Mouse (Mus musculus) heart, embryonic 15.5 days (tissue): ENCODE results near the gene Rasa4. TPM values are rescaled to one million over a fixed set of nuclear protein-coding genes. Genes with fewer than 3 reads are reported as not detected.
"Not testable (repeated sequence)": the region's sequence is repeated elsewhere in the genome, so short reads cannot be mapped to it uniquely, and the experiment has no call there.

Source experiments
- ATAC-seq: fragments of 200-750 bp; cut with Nextera tagmentation; replicated peaks from 2 replicates; pipeline ENCODE4 v1.8.0; 2017; ENCODE audit warnings: low read depth, moderate TSS enrichment; ENCODE audit not compliant: insufficient number of reproducible peaks, insufficient read depth, low FRiP score
- H3K27ac ChIP-seq: fragments of 300-500 bp; sonication (generic); 2 replicates; pipeline ENCODE4 v1.5.1; 2015; ENCODE audit warnings: mild to moderate bottlenecking, inconsistent platforms
- H3K27me3 ChIP-seq: fragments of 300-500 bp; sonication (generic); 2 replicates; pipeline ENCODE4 v1.6.1; 2015; ENCODE audit warnings: inconsistent platforms
- H3K36me3 ChIP-seq: fragments of 300-500 bp; sonication (generic); 2 replicates; pipeline ENCODE4 v1.6.1; 2015; ENCODE audit warnings: mild to moderate bottlenecking, inconsistent platforms
- H3K4me1 ChIP-seq: fragments of 300-500 bp; sonication (generic); replicated peaks from 2 replicates; pipeline ENCODE4 v1.6.1; 2015; ENCODE audit warnings: inconsistent platforms
- H3K4me2 ChIP-seq: fragments of 300-500 bp; sonication (generic); 2 replicates; pipeline ENCODE4 v1.6.1; 2015; ENCODE audit warnings: inconsistent platforms, mild to moderate bottlenecking, moderate library complexity
- H3K4me3 ChIP-seq: fragments of 300-500 bp; sonication (generic); 2 replicates; pipeline ENCODE4 v1.5.1; 2015; ENCODE audit warnings: mild to moderate bottlenecking, inconsistent platforms
- H3K9ac ChIP-seq: fragments of 300-500 bp; sonication (generic); 2 replicates; pipeline ENCODE4 v1.6.1; 2015; ENCODE audit warnings: mild to moderate bottlenecking, inconsistent platforms
- H3K9me3 ChIP-seq: fragments of 300-500 bp; sonication (generic); replicated peaks from 2 replicates; pipeline ENCODE4 v1.6.1; 2016; ENCODE audit warnings: inconsistent platforms
- WGBS: fragments of 180-500 bp; shearing (Covaris S2); methylation state at CpG from one replicate; pipeline ENCODE4 v1.1.7; 2015; ENCODE audit warnings: mixed read lengths; 5-methylcytosine and 5-hydroxymethylcytosine counted together
- polyA plus RNA-seq: library from polyadenylated mRNA; unstranded; fragments of >200 nt; fragmentation: Nextera tagmentation; extraction: Ambion mirVana; gene quantifications from 2 replicates; pipeline ENCODE4 v1.2.1, GENCODE M21; 2015

The Rasa4 gene
- polyA plus RNA-seq, 1 experiment from 2014 or later: 1.4 TPM

DNA sequence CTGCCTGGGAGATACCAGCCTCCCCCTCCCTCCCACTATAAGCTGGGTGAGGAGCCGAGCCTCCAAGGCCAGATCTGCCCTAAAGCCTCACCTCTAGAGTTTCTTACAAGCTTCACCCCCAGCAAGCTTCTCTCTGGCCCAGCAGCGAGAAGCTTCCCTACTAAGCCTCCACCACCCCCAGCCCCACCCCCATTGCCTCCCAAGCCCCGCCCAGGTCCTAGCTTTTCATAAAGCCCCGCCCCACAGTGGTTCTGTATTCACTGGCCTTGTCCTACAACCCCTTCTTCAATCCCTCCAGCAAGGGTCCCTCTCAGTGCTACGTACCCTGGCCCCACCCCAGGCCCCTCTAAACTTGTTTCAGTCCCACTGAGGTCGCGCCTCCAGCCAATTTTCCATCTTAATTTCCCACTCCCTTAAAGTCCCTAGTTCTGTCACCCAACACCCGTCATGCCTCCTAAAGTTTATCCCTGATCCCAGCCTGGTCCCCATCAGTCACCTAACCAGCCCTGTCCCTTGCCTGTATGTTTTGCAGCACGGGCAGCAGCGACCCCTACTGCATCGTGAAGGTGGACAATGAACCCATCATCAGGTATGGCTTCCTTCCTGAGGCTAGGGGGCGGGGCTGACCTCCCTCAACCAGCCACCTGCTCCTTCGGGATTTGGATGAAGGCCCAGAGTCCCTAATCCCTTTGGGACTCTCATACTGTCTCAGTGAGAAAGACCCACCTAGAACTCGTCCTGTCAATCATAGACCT lies 5.3 kb downstream of the Rasa4 start:
- H3K27me3 ChIP-seq: peaks cover 41% of the 10 kb centered on the region
- H3K27ac ChIP-seq: no peak overlapping the region
- H3K4me2 ChIP-seq: no peak overlapping the region
- H3K4me1 ChIP-seq: peaks cover 11% of the 10 kb centered on the region
- H3K9ac ChIP-seq: no peak overlapping the region
- no peaks in the 10 kb centered on the region for H3K36me3 ChIP-seq
- no peak for ATAC-seq
- WGBS: 22% methylated on average over 14 of the region's 14 CpGs
- H3K9me3 ChIP-seq: no peaks in the 10 kb centered on the region
- H3K4me3 ChIP-seq: no peak overlapping the region

DNA sequence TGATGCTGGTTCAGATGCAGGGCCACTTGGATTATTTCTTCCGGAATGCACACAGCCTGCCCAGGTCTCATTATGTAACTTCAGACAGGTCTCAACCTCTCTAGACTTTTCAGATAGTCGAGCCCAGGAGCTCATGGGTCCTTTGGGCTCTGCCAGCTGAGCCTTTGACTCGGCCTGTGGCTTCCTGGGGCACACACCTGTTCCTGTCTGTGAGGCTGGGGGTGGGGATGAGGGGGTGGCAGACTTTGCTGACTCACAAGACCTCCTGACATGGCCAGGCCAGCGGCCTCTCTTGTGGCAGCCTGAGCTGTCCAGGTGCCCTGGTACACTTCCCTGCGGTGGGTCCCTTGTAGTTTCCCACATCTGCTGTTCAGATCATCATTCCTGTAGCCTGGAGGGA lies 8.2 kb downstream of the Rasa4 start:
- no peaks in the 10 kb centered on the region for H3K9me3 ChIP-seq
- no peak for ATAC-seq
- H3K27me3 ChIP-seq: peaks cover 13% of the 10 kb centered on the region
- no peaks in the 10 kb centered on the region for H3K4me1 ChIP-seq
- H3K27ac ChIP-seq: no peak overlapping the region
- no peaks in the 10 kb centered on the region for H3K36me3 ChIP-seq
- no peak overlapping the region for H3K4me3 ChIP-seq
- H3K9ac ChIP-seq: no peak overlapping the region
- no peak overlapping the region for H3K4me2 ChIP-seq
- WGBS: 61% methylated on average over 5 of the region's 5 CpGs

DNA sequence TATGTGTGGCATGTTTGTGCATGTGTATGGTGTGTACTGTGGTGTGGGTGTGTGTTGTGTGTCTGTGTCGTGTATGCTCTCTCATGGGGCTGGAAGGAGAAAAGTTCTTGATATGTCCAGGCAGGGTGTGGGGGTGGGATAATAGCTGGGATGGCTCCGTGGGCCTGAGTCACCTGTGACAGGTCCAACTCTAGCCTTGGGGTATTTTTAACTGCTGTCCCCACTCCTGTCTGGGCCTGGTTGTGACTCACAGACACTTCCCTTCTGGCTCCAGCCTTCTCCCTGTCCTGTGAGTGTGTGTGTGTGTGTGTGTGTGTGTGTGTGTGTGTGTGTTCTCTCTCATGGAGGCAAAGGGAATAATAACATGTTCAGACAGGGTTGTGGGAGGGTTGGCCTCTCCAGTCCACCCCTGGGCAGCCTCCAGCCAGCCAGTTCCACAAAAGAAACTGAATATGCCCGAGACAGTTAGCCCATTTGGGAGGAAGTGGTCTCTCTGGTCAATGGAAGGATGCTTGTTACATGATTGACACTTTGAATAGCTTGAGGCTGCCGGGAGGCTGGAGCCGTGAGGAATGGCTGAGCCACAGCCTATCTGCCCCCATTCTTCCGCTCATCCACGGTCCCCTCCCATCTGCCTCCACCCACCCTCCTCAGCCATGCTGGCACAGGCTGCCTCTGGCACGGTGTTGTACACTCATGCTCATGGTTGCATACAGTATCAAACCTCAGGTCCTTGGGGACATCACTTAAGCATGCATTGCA lies 10.7 kb downstream of the Rasa4 start:
- no peaks in the 10 kb centered on the region for H3K36me3 ChIP-seq
- no peaks in the 10 kb centered on the region for H3K9me3 ChIP-seq
- H3K9ac ChIP-seq: no peak overlapping the region
- ATAC-seq: no peak
- H3K4me1 ChIP-seq: no peaks in the 10 kb centered on the region
- peaks cover 5% of the 10 kb centered on the region; the same call in 1 of the 2 replicates for H3K27me3 ChIP-seq
- H3K4me3 ChIP-seq: no peak overlapping the region
- 49% methylated on average over 8 of the region's 8 CpGs for WGBS
- no peak overlapping the region for H3K4me2 ChIP-seq
- no peak overlapping the region for H3K27ac ChIP-seq

DNA sequence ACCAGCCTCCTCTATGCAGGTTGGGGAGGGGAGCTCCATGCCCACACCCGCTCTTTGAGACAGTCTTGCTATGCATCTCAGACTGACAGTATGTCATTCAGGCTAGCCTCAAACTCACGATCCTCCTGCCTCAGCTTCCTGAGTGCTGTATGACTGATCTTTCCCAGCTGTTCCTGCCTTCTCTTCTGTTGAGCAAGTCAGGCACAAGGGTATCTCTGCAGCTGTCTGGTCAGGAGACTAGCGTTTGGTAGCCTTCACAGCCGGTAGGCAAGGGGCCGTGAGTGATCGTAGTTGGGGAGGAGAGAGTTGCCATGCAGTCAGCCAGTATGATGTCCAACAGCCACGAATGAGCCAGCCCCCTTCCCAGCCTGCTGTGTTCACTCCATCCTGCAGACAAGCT lies 11.4 kb downstream of the Rasa4 start:
- H3K4me2 ChIP-seq: no peak overlapping the region
- no peaks in the 10 kb centered on the region for H3K9me3 ChIP-seq
- H3K27ac ChIP-seq: no peak overlapping the region
- H3K4me3 ChIP-seq: no peak overlapping the region
- WGBS: 65% methylated on average over 7 of the region's 7 CpGs
- H3K36me3 ChIP-seq: no peaks in the 10 kb centered on the region
- no peak for ATAC-seq
- H3K9ac ChIP-seq: no peak overlapping the region
- H3K27me3 ChIP-seq: peaks cover 5% of the 10 kb centered on the region; the same call in 1 of the 2 replicates
- no peaks in the 10 kb centered on the region for H3K4me1 ChIP-seq

DNA sequence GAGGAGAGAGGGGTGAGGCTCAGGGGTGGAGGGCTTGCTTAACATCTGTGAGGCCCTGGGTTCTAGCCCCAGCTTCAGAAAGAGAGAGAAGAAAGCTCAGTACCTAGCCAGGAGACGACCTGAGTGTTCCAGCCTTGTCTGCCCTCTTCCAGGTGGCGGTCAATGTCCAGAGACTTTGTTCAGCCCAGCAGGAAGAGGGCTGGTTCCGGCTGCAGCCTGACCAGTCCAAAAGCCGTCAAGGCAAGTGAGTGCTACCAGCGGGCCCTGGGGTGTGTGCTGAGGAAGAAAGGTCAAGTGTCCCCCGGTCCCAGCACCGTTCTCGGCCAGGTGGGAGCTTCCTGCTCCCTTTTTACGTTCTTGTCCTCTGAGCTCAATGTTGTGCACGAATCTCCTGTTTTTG lies 14.8 kb downstream of the Rasa4 start:
- Histone ChIP-seq H3K27ac (no peak overlapping the region), H3K4me2 (no peak overlapping the region), H3K4me1 (peaks cover 9% of the 10 kb centered on the region), H3K36me3 (no peaks in the 10 kb centered on the region), H3K27me3 (peaks cover 28% of the 10 kb centered on the region), H3K9me3 (no peaks in the 10 kb centered on the region), H3K4me3 (no peak overlapping the region), H3K9ac (no peak overlapping the region)
- 73% methylated on average over 10 of the region's 10 CpGs for WGBS
- ATAC-seq: no peak

DNA sequence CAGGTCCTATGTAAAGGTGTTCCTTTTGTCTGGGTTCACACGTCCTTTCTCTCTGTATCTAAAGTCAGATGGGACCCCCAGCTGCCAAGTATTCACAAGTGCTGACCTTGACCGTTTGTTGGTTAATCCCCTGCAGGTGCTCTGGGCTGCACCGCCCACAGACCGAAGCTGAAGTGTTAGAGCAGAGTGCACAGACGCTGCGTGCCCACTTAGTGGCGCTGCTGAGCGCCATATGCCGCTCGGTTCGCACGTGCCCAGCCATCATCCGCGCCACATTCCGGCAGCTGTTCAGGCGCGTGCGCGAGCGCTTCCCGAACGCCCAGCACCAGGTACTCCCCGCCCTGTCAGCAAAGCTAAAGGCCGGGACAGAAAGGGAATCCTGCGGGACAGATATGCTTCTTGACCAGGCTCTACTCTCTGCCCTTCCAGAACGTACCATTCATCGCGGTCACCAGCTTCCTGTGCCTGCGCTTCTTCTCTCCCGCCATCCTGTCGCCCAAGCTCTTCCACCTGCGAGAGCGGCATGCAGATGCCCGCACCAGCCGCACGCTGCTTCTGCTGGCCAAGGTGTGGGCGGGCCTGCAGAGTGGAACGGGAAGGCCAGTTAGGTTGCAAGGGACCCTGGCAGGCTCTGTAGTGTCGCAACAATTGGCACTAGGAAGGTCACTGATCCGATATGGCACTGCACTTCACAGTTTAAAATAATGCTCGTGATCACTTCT lies 18.5 kb downstream of the Rasa4 start:
- Histone ChIP-seq H3K9me3 (no peaks in the 10 kb centered on the region), H3K27ac (no peak overlapping the region), H3K27me3 (peaks cover 29% of the 10 kb centered on the region), H3K4me1 (peaks cover 9% of the 10 kb centered on the region), H3K4me2 (peak overlapping the region; percentile 80), H3K4me3 (peak overlapping the region; percentile 45), H3K36me3 (no peaks in the 10 kb centered on the region), H3K9ac (peak overlapping the region; percentile 43; the same call in 1 of the 2 replicates)
- ATAC-seq: peak; percentile 60
- 5% methylated on average over 41 of the region's 41 CpGs for WGBS

DNA sequence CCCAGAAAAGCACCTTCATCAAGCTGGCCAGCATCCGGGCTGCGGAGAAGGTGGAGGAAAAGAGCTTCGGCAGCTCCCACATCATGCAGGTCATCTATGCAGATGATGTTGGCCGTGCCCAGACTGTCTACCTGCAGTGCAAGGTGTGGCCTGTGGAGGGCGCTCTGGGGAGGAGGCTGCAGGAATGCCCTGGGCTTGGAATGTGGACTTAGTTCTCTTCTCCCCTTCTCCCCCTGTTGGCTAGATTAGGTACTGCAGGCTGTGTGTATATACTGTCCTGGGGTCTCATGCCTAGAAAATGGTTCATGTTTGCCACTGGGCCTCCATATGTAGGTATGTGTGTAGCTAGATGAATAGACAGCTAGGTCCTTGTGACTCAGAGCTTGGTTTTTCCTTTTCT lies 20.8 kb downstream of the Rasa4 start:
- H3K4me1 ChIP-seq: peaks cover 9% of the 10 kb centered on the region
- ATAC-seq: no peak
- no peak overlapping the region for H3K4me2 ChIP-seq
- H3K36me3 ChIP-seq: no peaks in the 10 kb centered on the region
- H3K27me3 ChIP-seq: peaks cover 29% of the 10 kb centered on the region
- 81% methylated on average over 5 of the region's 5 CpGs for WGBS
- H3K9ac ChIP-seq: no peak overlapping the region
- H3K27ac ChIP-seq: no peak overlapping the region
- no peak overlapping the region for H3K4me3 ChIP-seq
- H3K9me3 ChIP-seq: no peaks in the 10 kb centered on the region

DNA sequence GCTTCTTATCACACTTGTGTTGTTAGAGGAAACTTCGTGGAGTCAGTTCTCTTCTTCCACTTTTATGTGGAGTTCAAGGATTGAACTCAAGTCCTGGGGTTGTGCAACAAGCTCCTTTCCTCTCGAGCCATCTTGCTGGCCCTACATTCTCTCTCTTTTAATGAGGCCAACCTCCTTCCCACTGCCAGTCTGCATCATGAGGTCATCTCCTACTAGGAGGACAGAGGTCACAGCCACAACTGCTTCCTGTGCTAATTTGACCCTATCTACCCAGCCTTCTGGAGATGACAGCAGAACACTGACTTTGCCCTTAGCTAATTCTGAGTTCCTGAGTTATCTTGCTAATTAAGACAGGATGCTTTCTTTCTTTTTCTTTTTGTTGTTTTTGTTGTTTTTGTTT lies 24.8 kb downstream of the Rasa4 start:
- no peak for ATAC-seq
- no peak overlapping the region for H3K4me3 ChIP-seq
- H3K36me3 ChIP-seq: no peaks in the 10 kb centered on the region
- WGBS: 35% methylated on average over 2 of the region's 2 CpGs
- H3K9me3 ChIP-seq: no peaks in the 10 kb centered on the region
- no peak overlapping the region for H3K4me2 ChIP-seq
- no peaks in the 10 kb centered on the region for H3K4me1 ChIP-seq
- no peak overlapping the region for H3K27ac ChIP-seq
- no peak overlapping the region for H3K9ac ChIP-seq
- 0 out of 2 replicates have a peak, but pooled peaks cover under 1% of the 10 kb centered on the region for H3K27me3 ChIP-seq

DNA sequence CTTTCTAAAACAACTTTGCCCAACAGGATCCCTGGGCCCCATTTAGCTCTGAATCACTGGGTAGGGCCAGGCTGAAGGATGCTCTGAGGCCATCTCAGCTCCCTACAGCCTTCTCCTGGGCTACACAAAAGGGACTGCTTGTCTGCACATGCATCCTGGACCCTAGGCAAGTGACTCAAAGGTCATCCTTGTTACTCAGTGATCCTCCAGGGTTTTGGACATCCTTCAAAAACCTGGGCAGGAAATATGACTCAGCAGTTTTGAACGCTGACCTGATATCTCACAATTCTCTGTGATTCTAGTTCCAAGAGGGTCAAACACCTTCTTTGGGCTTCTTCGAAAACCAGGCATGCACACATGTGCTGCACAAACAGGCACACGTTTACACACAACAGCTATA lies 25.3 kb downstream of the Rasa4 start:
- no peaks in the 10 kb centered on the region for H3K36me3 ChIP-seq
- no peak for ATAC-seq
- WGBS: 64% methylated on average over 3 of the region's 3 CpGs
- H3K27me3 ChIP-seq: no peaks in the 10 kb centered on the region
- no peaks in the 10 kb centered on the region for H3K4me1 ChIP-seq
- no peak overlapping the region for H3K27ac ChIP-seq
- H3K4me3 ChIP-seq: no peak overlapping the region
- no peaks in the 10 kb centered on the region for H3K9me3 ChIP-seq
- no peak overlapping the region for H3K4me2 ChIP-seq
- no peak overlapping the region for H3K9ac ChIP-seq

DNA sequence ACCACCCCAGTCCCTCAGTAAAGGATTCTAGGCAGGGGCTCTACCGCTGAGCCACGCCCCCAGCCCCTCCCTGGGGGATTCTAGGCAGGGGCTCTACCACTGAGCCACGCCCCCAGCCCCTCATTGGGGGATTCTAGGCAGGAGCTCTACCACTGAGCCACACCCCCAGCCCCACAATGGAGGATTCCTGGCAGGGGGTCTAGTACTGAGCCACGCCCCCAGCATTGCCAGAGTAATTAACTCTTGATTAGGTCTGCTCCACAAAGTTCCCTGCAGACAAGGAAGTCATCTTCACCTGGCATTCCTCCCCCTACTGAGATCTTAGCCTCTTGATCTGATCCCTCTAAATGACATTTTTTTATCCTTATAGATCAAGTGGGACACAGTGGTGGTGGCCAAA lies 29.8 kb downstream of the Rasa4 start:
- not testable (repeated sequence) for ATAC-seq, H3K27ac ChIP-seq, H3K27me3 ChIP-seq, H3K4me3 ChIP-seq, H3K9ac ChIP-seq, H3K36me3 ChIP-seq, H3K9me3 ChIP-seq, H3K4me2 ChIP-seq
- peaks cover 20% of the 10 kb centered on the region for H3K4me1 ChIP-seq
- WGBS: 41% methylated on average over 4 of the region's 4 CpGs
